Mouse (Mus musculus) liver, adult 2 months (tissue): ENCODE measurements at regions not wholly inside any gene's neighbourhood (a gene's known extent, or its start where the extent isn't known, plus 50 kb on each side); places are given as distances from the start of the nearest gene placed in this dataset.

Source experiments
- CTCF ChIP-seq: fragments of 200-500 bp; IDR thresholded peaks from 2 replicates; pipeline ENCODE4 v1.5.1; 2011; ENCODE audit warnings: low read depth, low read length, control low read depth
- POLR2A ChIP-seq: fragments of 200-500 bp; IDR thresholded peaks from 2 replicates; pipeline ENCODE4 v1.6.1; 2011; ENCODE audit warnings: low read length, control low read depth; ENCODE audit not compliant: insufficient read depth; ENCODE audit errors: extremely low read depth

- TF ChIP-seq CTCF = no peak
- no peak for TF ChIP-seq POLR2A
These were observed 360.7 kb downstream of the Lpin1 start for GRCm38 (mm10) chr12:16250096-16250495.
